Mouse (Mus musculus) hindbrain, embryonic 14.5 days (tissue): ENCODE measurements around the gene Gcc2. TPM values are rescaled to one million over a fixed set of nuclear protein-coding genes. Genes with fewer than 3 reads are reported as not detected.
"Not testable (repeated sequence)": the region's sequence is repeated elsewhere in the genome, so short reads cannot be mapped to it uniquely, and the experiment has no call there.

Experiments used
- ATAC-seq: fragments of 200-750 bp; cut with Nextera tagmentation; 2 replicates; pipeline ENCODE4 v1.8.0; 2017; ENCODE audit warnings: moderate number of reproducible peaks, mild to moderate bottlenecking, moderate TSS enrichment, moderate library complexity; ENCODE audit not compliant: low FRiP score
- DNase-seq: peaks from one replicate; pipeline ENCODE4 v3.0.0-alpha.2; 2015; ENCODE audit warnings: low spot score
- H3K27ac ChIP-seq: fragments of 300-500 bp; sonication (generic); 2 replicates; pipeline ENCODE4 v1.5.1; 2014; ENCODE audit warnings: mild to moderate bottlenecking, moderate library complexity
- H3K27me3 ChIP-seq: fragments of 300-500 bp; sonication (generic); 2 replicates; pipeline ENCODE4 v1.6.1; 2014; ENCODE audit warnings: mild to moderate bottlenecking, low read length, mixed read lengths; ENCODE audit not compliant: control insufficient read depth, insufficient read depth
- H3K36me3 ChIP-seq: fragments of 300-500 bp; sonication (generic); replicated peaks from 2 replicates; pipeline ENCODE4 v1.6.1; 2014; ENCODE audit not compliant: control insufficient read depth, insufficient read depth
- H3K4me1 ChIP-seq: fragments of 300-500 bp; sonication (generic); replicated peaks from 2 replicates; pipeline ENCODE4 v1.6.1; 2014; ENCODE audit warnings: antibody characterized with exemption, low read length, mixed read lengths; ENCODE audit not compliant: control insufficient read depth, insufficient read depth
- H3K4me2 ChIP-seq: fragments of 300-500 bp; sonication (generic); replicated peaks from 2 replicates; pipeline ENCODE4 v1.6.1; 2014; ENCODE audit warnings: mild to moderate bottlenecking, moderate library complexity
- H3K4me3 ChIP-seq: fragments of 300-500 bp; sonication (generic); replicated peaks from 2 replicates; pipeline ENCODE4 v1.5.1; 2014; ENCODE audit warnings: mild to moderate bottlenecking, low read length
- H3K9ac ChIP-seq: fragments of 300-500 bp; sonication (generic); 2 replicates; pipeline ENCODE4 v1.6.1; 2014
- H3K9me3 ChIP-seq: fragments of 300-500 bp; sonication (generic); 2 replicates; pipeline ENCODE4 v1.6.1; 2016; ENCODE audit warnings: low read length; ENCODE audit not compliant: control insufficient read depth
- WGBS: fragments of 180-500 bp; shearing (Covaris S2); extraction: QIAGEN DNeasy Blood & Tissue Kit; methylation state at CpG from one replicate; pipeline ENCODE4 v1.1.7; 2014; 5-methylcytosine and 5-hydroxymethylcytosine counted together
- polyA plus RNA-seq: library from polyadenylated mRNA; unstranded; fragments of >200 nt; fragmentation: Nextera tagmentation; extraction: Ambion mirVana; gene quantifications from 2 replicates; pipeline ENCODE4 v1.2.1, GENCODE M21; 2014

Gcc2 gene
- polyA plus RNA-seq, 1 experiment from 2014 or later: 78.4 TPM

GRCm38 (mm10) chr10:58215353-58215752 is 39.9 kb upstream of the Gcc2 start:
- Histone ChIP-seq H3K4me1 (no peaks in the 10 kb centered on the region), H3K4me2 (no peak overlapping the region), H3K27ac (no peak overlapping the region), H3K9ac (no peak overlapping the region), H3K27me3 (no peaks in the 10 kb centered on the region), H3K9me3 (0 out of 2 replicates have a peak, but pooled peaks cover 12% of the 10 kb centered on the region), H3K4me3 (no peak overlapping the region), H3K36me3 (no peaks in the 10 kb centered on the region)
- DNase-seq (no peak), ATAC-seq (no peak)
- 84% methylated on average over 1 of the region's 1 CpGs for WGBS

- Histone ChIP-seq H3K4me3 (no peak overlapping the region), H3K4me2 (no peak overlapping the region), H3K27ac (no peak overlapping the region), H3K9ac (no peak overlapping the region), H3K27me3 (no peaks in the 10 kb centered on the region), H3K4me1 (no peaks in the 10 kb centered on the region), H3K36me3 (no peaks in the 10 kb centered on the region), H3K9me3 (0 out of 2 replicates have a peak, but pooled peaks cover 12% of the 10 kb centered on the region)
- 88% methylated on average over 3 of the region's 3 CpGs for WGBS
- no peak for ATAC-seq
- no peak for DNase-seq
Measured at GRCm38 (mm10) chr10:58217366-58217765, 37.9 kb upstream of the Gcc2 start.

- no peaks in the 10 kb centered on the region for H3K4me1 ChIP-seq
- H3K4me3 ChIP-seq: no peak overlapping the region
- H3K27me3 ChIP-seq: no peaks in the 10 kb centered on the region
- no peak overlapping the region for H3K27ac ChIP-seq
- ATAC-seq (no peak), DNase-seq (no peak)
- no peak overlapping the region for H3K9ac ChIP-seq
- WGBS: 88% methylated on average over 6 of the region's 6 CpGs
- H3K36me3 ChIP-seq: no peaks in the 10 kb centered on the region
- no peak overlapping the region for H3K4me2 ChIP-seq
- H3K9me3 ChIP-seq: 0 out of 2 replicates have a peak, but pooled peaks cover 12% of the 10 kb centered on the region
Measured at GRCm38 (mm10) chr10:58220726-58221125, 34.6 kb upstream of the Gcc2 start.

GRCm38 (mm10) chr10:58221571-58221970 is 33.7 kb upstream of the Gcc2 start:
- DNase-seq, H3K4me2 ChIP-seq, H3K9ac ChIP-seq, H3K4me3 ChIP-seq, H3K4me1 ChIP-seq, H3K36me3 ChIP-seq, H3K27ac ChIP-seq, H3K27me3 ChIP-seq, ATAC-seq: not testable (repeated sequence)
- H3K9me3 ChIP-seq: 0 out of 2 replicates have a peak, but pooled peaks cover 10% of the 10 kb centered on the region
- 96% methylated on average over 2 of the region's 2 CpGs for WGBS

- 87% methylated on average over 3 of the region's 6 CpGs for WGBS
- not testable (repeated sequence) for ATAC-seq, H3K4me1 ChIP-seq, H3K4me3 ChIP-seq, H3K4me2 ChIP-seq, H3K36me3 ChIP-seq, H3K27me3 ChIP-seq, DNase-seq, H3K27ac ChIP-seq, H3K9me3 ChIP-seq, H3K9ac ChIP-seq
Measured at GRCm38 (mm10) chr10:58223161-58223560, 32.1 kb upstream of the Gcc2 start.

- not testable (repeated sequence) for H3K9me3 ChIP-seq, DNase-seq, H3K27ac ChIP-seq, H3K27me3 ChIP-seq, H3K4me3 ChIP-seq, H3K36me3 ChIP-seq, H3K4me1 ChIP-seq, H3K4me2 ChIP-seq, H3K9ac ChIP-seq, ATAC-seq
- WGBS: 85% methylated on average over 27 of the region's 31 CpGs
Measured at GRCm38 (mm10) chr10:58223972-58224805, 31.1 kb upstream of the Gcc2 start.

GRCm38 (mm10) chr10:58224827-58225785 is 30.2 kb upstream of the Gcc2 start, which contains the start of gene AW822073:
Gene AW822073 (minus strand): TSS chr10:58224930.
- H3K4me2 ChIP-seq, H3K9me3 ChIP-seq, ATAC-seq, H3K36me3 ChIP-seq, H3K27me3 ChIP-seq, H3K27ac ChIP-seq, H3K4me1 ChIP-seq, DNase-seq, H3K4me3 ChIP-seq, H3K9ac ChIP-seq: not testable (repeated sequence)
- 88% methylated on average over 16 of the region's 18 CpGs for WGBS

- H3K4me1 ChIP-seq, H3K36me3 ChIP-seq, H3K9me3 ChIP-seq, H3K4me3 ChIP-seq, ATAC-seq, H3K4me2 ChIP-seq, DNase-seq, H3K27me3 ChIP-seq, H3K27ac ChIP-seq, H3K9ac ChIP-seq: not testable (repeated sequence)
- 89% methylated on average over 4 of the region's 4 CpGs for WGBS
Measured at GRCm38 (mm10) chr10:58226357-58226756, 28.9 kb upstream of the Gcc2 start.

GRCm38 (mm10) chr10:58227798-58228197 is 27.5 kb upstream of the Gcc2 start:
- H3K9ac ChIP-seq, H3K4me3 ChIP-seq, ATAC-seq, DNase-seq, H3K4me1 ChIP-seq, H3K36me3 ChIP-seq, H3K27ac ChIP-seq, H3K4me2 ChIP-seq, H3K27me3 ChIP-seq: not testable (repeated sequence)
- WGBS: 88% methylated on average over 2 of the region's 6 CpGs
- H3K9me3 ChIP-seq: peaks cover 11% of the 10 kb centered on the region
